10 mouse cellular contexts compared by ENCODE assay signal in genomic region chr7:126863791-126864190, GRCm38 (mm10). TPM values are rescaled to one million over a fixed set of nuclear protein-coding genes. Genes with fewer than 3 reads are reported as not detected.
A peak's percentile ranks its signal among the peaks of the same experiment; 100 is the strongest.
DNase-seq lines count a peak whose midpoint lies in the region; ATAC-seq lines count a peak whose summit lies in the region.
"Had no signal": no experiment of that assay in that cellular context is flagged by ENCODE, and none has a peak within 500 bp of the region (broad histone marks: within the 10 kb centered on the region; RNA-seq: fewer than 3 reads in every experiment).

No protein-coding gene starts in this region.

- DNase-seq in kidney, adult 8-10 months = no peak
- no peak for DNase-seq in limb, embryonic 11.5 days (ENCODE audit: low spot score)
- DNase-seq in adrenal gland, adult (ENCODE audit: inconsistent age in 2 of 2, low spot score in 1 of 2) = no peak
- DNase-seq in frontal cortex, postnatal 36 days (ENCODE audit: low spot score in 2 of 2) = no peak
- DNase-seq in left cerebral cortex, postnatal 25 days (ENCODE audit: low spot score in 2 of 2) = no peak
- DNase-seq: layer of hippocampus, postnatal 36 days had no signal

- H3K27me3 ChIP-seq in kidney, embryonic 15.5 days = no peaks in the 10 kb centered on the region
- H3K27me3 ChIP-seq in embryonic facial prominence, embryonic 15.5 days = no peaks in the 10 kb centered on the region
- no peaks in the 10 kb centered on the region for H3K27me3 ChIP-seq in limb, embryonic 11.5 days (ENCODE audit: control insufficient read depth, insufficient read depth, low read length)
- H3K27me3 ChIP-seq in neural tube, embryonic 14.5 days (ENCODE audit: control insufficient read depth, insufficient read depth, low read length) = no peaks in the 10 kb centered on the region

- intact Hi-C loops in left cerebral cortex, postnatal 25 days (cut with DNase I) = loop anchor here (2.0 kb wide), 1 partner anchor 153 kb away; the partner anchor contains the start of genes Pagr1a and Pagr1b

- 57% methylated on average over 6 of the region's 6 CpGs for WGBS in kidney, embryonic 15.5 days
- 74% methylated on average over 6 of the region's 6 CpGs for WGBS in embryonic facial prominence, embryonic 15.5 days
- WGBS in limb, embryonic 11.5 days = 74% methylated on average over 6 of the region's 6 CpGs
- WGBS in neural tube, embryonic 14.5 days = 63% methylated on average over 6 of the region's 6 CpGs

- peak overlapping the region; percentile 70 for H3K9ac ChIP-seq in kidney, embryonic 15.5 days
- peak overlapping the region; percentile 22; the same call in 1 of the 2 replicates for H3K9ac ChIP-seq in embryonic facial prominence, embryonic 15.5 days
- peak overlapping the region; percentile 61; the same call in 1 of the 2 replicates for H3K9ac ChIP-seq in limb, embryonic 11.5 days (ENCODE audit: low read length)
- peak overlapping the region; percentile 56; the same call in 1 of the 2 replicates for H3K9ac ChIP-seq in neural tube, embryonic 14.5 days (replicated peaks; ENCODE audit: low read depth, low read length)

- no peak for ATAC-seq in kidney, embryonic 15.5 days (replicated peaks; ENCODE audit: low FRiP score)
- ATAC-seq in embryonic facial prominence, embryonic 15.5 days (ENCODE audit: insufficient number of reproducible peaks, low FRiP score, low TSS enrichment, low read depth) = no peak
- no peak for ATAC-seq in limb, embryonic 11.5 days (ENCODE audit: insufficient number of reproducible peaks, low FRiP score, low TSS enrichment, low read depth)
- ATAC-seq in neural tube, embryonic 14.5 days (ENCODE audit: low read depth) = no peak

- peak overlapping the region; percentile 86 for H3K4me2 ChIP-seq in kidney, embryonic 15.5 days
- H3K4me2 ChIP-seq in embryonic facial prominence, embryonic 15.5 days (replicated peaks) = peak overlapping the region; percentile 89
- peak overlapping the region; percentile 58 for H3K4me2 ChIP-seq in limb, embryonic 11.5 days (ENCODE audit: low read depth, severe bottlenecking)
- H3K4me2 ChIP-seq in neural tube, embryonic 14.5 days (ENCODE audit: low read depth, low read length) = peak overlapping the region; percentile 61

- H3K27ac ChIP-seq in kidney, embryonic 15.5 days = peak overlapping the region; percentile 89
- no peak overlapping the region for H3K27ac ChIP-seq in embryonic facial prominence, embryonic 15.5 days (replicated peaks)
- H3K27ac ChIP-seq in limb, embryonic 11.5 days (replicated peaks; ENCODE audit: low read depth, low read length) = no peak overlapping the region; the same call in 1 of the 2 replicates
- H3K27ac ChIP-seq in neural tube, embryonic 14.5 days (ENCODE audit: low read depth, low read length) = no peak overlapping the region

- peak overlapping the region; percentile 72 for H3K4me3 ChIP-seq in kidney, embryonic 15.5 days (replicated peaks)
- peak overlapping the region; percentile 76 for H3K4me3 ChIP-seq in embryonic facial prominence, embryonic 15.5 days (replicated peaks)
- H3K4me3 ChIP-seq in limb, embryonic 11.5 days (ENCODE audit: low read depth, low read length) = peak overlapping the region; percentile 56; the same call in 1 of the 2 replicates
- H3K4me3 ChIP-seq in neural tube, embryonic 14.5 days (ENCODE audit: low read depth, low read length) = no peak overlapping the region

- peaks cover 39% of the 10 kb centered on the region for H3K4me1 ChIP-seq in kidney, embryonic 15.5 days
- peaks cover 34% of the 10 kb centered on the region for H3K4me1 ChIP-seq in embryonic facial prominence, embryonic 15.5 days
- peaks cover 17% of the 10 kb centered on the region for H3K4me1 ChIP-seq in limb, embryonic 11.5 days (ENCODE audit: control insufficient read depth, insufficient read depth, low read length)
- peaks cover 18% of the 10 kb centered on the region for H3K4me1 ChIP-seq in neural tube, embryonic 14.5 days (ENCODE audit: control insufficient read depth, insufficient read depth, low read length)

- H3K36me3 ChIP-seq in kidney, embryonic 15.5 days = peaks cover 70% of the 10 kb centered on the region
- peaks cover 59% of the 10 kb centered on the region for H3K36me3 ChIP-seq in embryonic facial prominence, embryonic 15.5 days
- peaks cover 30% of the 10 kb centered on the region for H3K36me3 ChIP-seq in limb, embryonic 11.5 days (ENCODE audit: control insufficient read depth, insufficient read depth, low read length)
- H3K36me3 ChIP-seq in neural tube, embryonic 14.5 days (ENCODE audit: control insufficient read depth, insufficient read depth, low read length) = peaks cover 38% of the 10 kb centered on the region

- no peaks in the 10 kb centered on the region for H3K9me3 ChIP-seq in kidney, embryonic 15.5 days (replicated peaks)
- no peaks in the 10 kb centered on the region for H3K9me3 ChIP-seq in embryonic facial prominence, embryonic 15.5 days (replicated peaks)
- H3K9me3 ChIP-seq in limb, embryonic 11.5 days (ENCODE audit: control insufficient read depth, low read length) = no peaks in the 10 kb centered on the region
- H3K9me3 ChIP-seq in neural tube, embryonic 14.5 days (ENCODE audit: control insufficient read depth, low read length) = no peaks in the 10 kb centered on the region

RNA-seq across cellular contexts. Expression of gene Ino80e, which starts 1.6 kb away (rescaled TPM):
- polyA plus RNA-seq in kidney, embryonic 15.5 days (2015; fragmentation: Nextera tagmentation; extraction: Ambion mirVana) = 88.9 and 91.0 TPM in 2 replicates
- polyA plus RNA-seq in embryonic facial prominence, embryonic 15.5 days (2015; fragmentation: Nextera tagmentation; extraction: Ambion mirVana) = 84.4 and 92.0 TPM in 2 replicates
- 117 and 118 TPM in 2 replicates for polyA plus RNA-seq in limb, embryonic 11.5 days (2014; fragmentation: Nextera tagmentation; extraction: Ambion mirVana)
- 86.7 and 92.4 TPM in 2 replicates for polyA plus RNA-seq in neural tube, embryonic 14.5 days (2014; fragmentation: Nextera tagmentation; extraction: Ambion mirVana)
- total RNA-seq in left cerebral cortex, postnatal 25 days (2021) = 10 to 100 TPM; 44.9 to 49.9 TPM

RNA-seq across cellular contexts. Expression of gene Hirip3, which starts 2.0 kb away (rescaled TPM):
- 36.8 and 40.1 TPM in 2 replicates for polyA plus RNA-seq in kidney, embryonic 15.5 days (2015; fragmentation: Nextera tagmentation; extraction: Ambion mirVana)
- polyA plus RNA-seq in embryonic facial prominence, embryonic 15.5 days (2015; fragmentation: Nextera tagmentation; extraction: Ambion mirVana) = 26.8 and 33.3 TPM in 2 replicates
- polyA plus RNA-seq in limb, embryonic 11.5 days (2014; fragmentation: Nextera tagmentation; extraction: Ambion mirVana) = 25.9 and 29.4 TPM in 2 replicates
- 11.0 and 15.2 TPM in 2 replicates for polyA plus RNA-seq in neural tube, embryonic 14.5 days (2014; fragmentation: Nextera tagmentation; extraction: Ambion mirVana)
- 10 to 100 TPM; 25.5 to 35.0 TPM for total RNA-seq in left cerebral cortex, postnatal 25 days (2021)

RNA-seq across cellular contexts. Expression of gene Doc2a, which starts 16.6 kb away (rescaled TPM):
- polyA plus RNA-seq in kidney, embryonic 15.5 days (2015; fragmentation: Nextera tagmentation; extraction: Ambion mirVana) = 6.6 and 11.4 TPM in 2 replicates
- 0.85 and 1.6 TPM in 2 replicates for polyA plus RNA-seq in embryonic facial prominence, embryonic 15.5 days (2015; fragmentation: Nextera tagmentation; extraction: Ambion mirVana)
- 0.85 and 1.5 TPM in 2 replicates for polyA plus RNA-seq in limb, embryonic 11.5 days (2014; fragmentation: Nextera tagmentation; extraction: Ambion mirVana)
- polyA plus RNA-seq in neural tube, embryonic 14.5 days (2014; fragmentation: Nextera tagmentation; extraction: Ambion mirVana) = 18.4 and 20.2 TPM in 2 replicates
- 10 to 100 TPM; 47.8 to 57.6 TPM for total RNA-seq in left cerebral cortex, postnatal 25 days (2021)

RNA-seq across cellular contexts. Expression of gene Taok2, which starts 20.7 kb away (rescaled TPM):
- polyA plus RNA-seq in kidney, embryonic 15.5 days (2015; fragmentation: Nextera tagmentation; extraction: Ambion mirVana) = 45.8 and 54.2 TPM in 2 replicates
- polyA plus RNA-seq in embryonic facial prominence, embryonic 15.5 days (2015; fragmentation: Nextera tagmentation; extraction: Ambion mirVana) = 50.4 and 50.6 TPM in 2 replicates
- polyA plus RNA-seq in limb, embryonic 11.5 days (2014; fragmentation: Nextera tagmentation; extraction: Ambion mirVana) = 30.4 and 31.6 TPM in 2 replicates
- 28.9 and 36.5 TPM in 2 replicates for polyA plus RNA-seq in neural tube, embryonic 14.5 days (2014; fragmentation: Nextera tagmentation; extraction: Ambion mirVana)
- 100 to 1,000 TPM; 149 to 154 TPM for total RNA-seq in left cerebral cortex, postnatal 25 days (2021)

RNA-seq across cellular contexts. Expression of gene 4930451I11Rik, which starts 32.4 kb away (rescaled TPM):
- polyA plus RNA-seq in kidney, embryonic 15.5 days (2015; fragmentation: Nextera tagmentation; extraction: Ambion mirVana) = not detected in 2 replicates
- not detected in 2 replicates for polyA plus RNA-seq in embryonic facial prominence, embryonic 15.5 days (2015; fragmentation: Nextera tagmentation; extraction: Ambion mirVana)
- polyA plus RNA-seq in limb, embryonic 11.5 days (2014; fragmentation: Nextera tagmentation; extraction: Ambion mirVana) = not detected in 2 replicates
- polyA plus RNA-seq in neural tube, embryonic 14.5 days (2014; fragmentation: Nextera tagmentation; extraction: Ambion mirVana) = not detected in 2 replicates
- not detected for total RNA-seq in left cerebral cortex, postnatal 25 days (2021)
- total RNA-seq: layer of hippocampus, postnatal 36 days had no signal
- polyA plus RNA-seq: frontal cortex, adult 2 months had no signal
